Mouse (Mus musculus): Measurements from ENCODE around the gene Rasal3. TPM values are rescaled to one million over a fixed set of nuclear protein-coding genes. Genes with fewer than 3 reads are reported as not detected.

The Rasal3 gene
- total RNA-seq (2014; fragmentation: Nextera tagmentation) (44.1 and 84.5 TPM in 2 replicates), total RNA-seq (2017) (44.5 and 60.1 TPM in 2 replicates)

DNA sequence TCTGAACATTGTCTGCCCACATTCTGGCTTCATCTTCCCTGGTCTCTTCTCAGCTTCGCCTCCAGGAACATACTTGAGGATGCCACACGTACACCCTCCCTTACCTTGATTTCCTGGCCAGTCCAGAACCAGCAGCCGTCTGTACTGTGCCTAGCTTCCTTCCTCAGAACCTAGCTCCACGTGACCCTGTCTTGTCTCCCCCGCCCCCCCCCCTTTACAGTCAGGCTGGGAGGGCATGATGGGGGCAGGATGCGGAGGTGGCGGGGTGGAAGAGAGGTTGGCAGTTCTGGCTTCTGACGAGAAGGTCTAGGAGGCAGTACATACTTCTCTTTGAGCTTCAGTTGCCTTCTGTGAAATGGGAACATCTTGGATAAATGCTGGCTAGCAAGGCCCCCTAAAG is at the start of gene Rasal3:
TSS of gene Rasal3 (minus strand) at position 167 of the 400 bp plus-strand sequence.
- peak; percentile 59 for ATAC-seq (replicated peaks; ENCODE audit: poor library complexity, severe bottlenecking)

DNA sequence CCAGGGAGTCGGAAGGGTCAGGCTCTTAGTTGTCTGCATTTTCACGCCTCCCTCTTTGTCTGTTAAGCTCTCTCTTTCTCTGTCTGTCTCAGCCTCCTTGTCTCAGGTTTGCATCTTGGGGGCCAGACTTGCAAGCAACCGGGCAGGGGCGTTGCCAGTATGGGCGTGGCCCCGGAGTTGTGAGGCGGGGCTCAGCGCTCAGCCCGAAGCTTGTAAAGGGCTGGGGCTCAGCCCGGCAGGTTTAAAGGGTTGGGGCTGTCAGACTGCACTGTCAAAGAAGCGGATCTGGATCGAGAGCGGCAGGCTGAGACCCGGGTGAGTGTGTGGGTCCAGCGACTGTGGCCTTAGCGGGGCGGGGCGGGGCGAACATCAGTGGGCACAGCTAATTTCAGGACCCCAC is 49.1 kb upstream of the Rasal3 start, which contains the start of gene Cyp4f39:
TSS of gene Cyp4f39 (plus strand) at position 242 of the 400 bp plus-strand sequence.
- ATAC-seq (replicated peaks; ENCODE audit: poor library complexity, severe bottlenecking), result peak; percentile 71

DNA sequence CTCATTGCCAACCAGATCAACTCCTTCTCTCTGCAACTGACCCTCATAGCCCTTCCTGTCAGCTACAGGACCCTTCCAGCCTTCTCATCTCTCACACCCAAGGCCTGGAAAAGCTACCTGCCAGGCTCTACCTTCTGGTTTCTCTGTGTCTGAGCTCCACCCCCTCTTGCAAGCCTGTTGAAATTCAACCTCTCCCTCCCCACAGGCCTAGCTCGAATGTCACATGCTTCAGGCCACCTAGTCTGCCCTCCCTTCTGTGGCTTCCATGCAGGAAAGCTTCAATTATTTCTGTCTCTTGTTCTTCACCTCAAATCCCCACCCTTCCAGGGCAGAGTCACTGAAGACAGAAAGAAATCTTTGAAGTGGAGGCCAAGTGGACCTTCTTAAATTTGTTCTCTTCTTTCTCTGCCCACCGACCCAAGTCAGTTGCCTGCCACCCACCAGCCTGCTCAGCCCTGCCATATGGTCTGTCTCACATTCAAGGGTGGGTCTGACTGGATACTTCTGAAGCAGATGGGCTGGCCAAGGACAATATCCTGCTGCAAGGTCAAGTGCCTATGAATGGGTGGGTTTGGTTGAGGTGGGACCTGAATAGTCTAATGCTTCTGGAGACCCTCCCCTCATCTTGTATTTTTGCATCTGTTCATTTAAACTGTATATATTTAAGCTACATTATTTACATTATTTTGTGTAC is 47.6 kb upstream of the Rasal3 start:
- ATAC-seq (replicated peaks; ENCODE audit: poor library complexity, severe bottlenecking), result no peak

GRCm38 (mm10) chr17:32449042-32449441 is 45.7 kb upstream of the Rasal3 start:
- no peak for ATAC-seq (replicated peaks; ENCODE audit: poor library complexity, severe bottlenecking)

GRCm38 (mm10) chr17:32447195-32447594 is 43.8 kb upstream of the Rasal3 start:
- ATAC-seq (replicated peaks; ENCODE audit: poor library complexity, severe bottlenecking), result no peak

- no peak for ATAC-seq (replicated peaks; ENCODE audit: poor library complexity, severe bottlenecking)
These were observed 41.6 kb upstream of the Rasal3 start for GRCm38 (mm10) chr17:32445016-32445415.

GRCm38 (mm10) chr17:32443245-32443644 is 39.9 kb upstream of the Rasal3 start:
- peak; percentile 42 for ATAC-seq (replicated peaks; ENCODE audit: poor library complexity, severe bottlenecking)

DNA sequence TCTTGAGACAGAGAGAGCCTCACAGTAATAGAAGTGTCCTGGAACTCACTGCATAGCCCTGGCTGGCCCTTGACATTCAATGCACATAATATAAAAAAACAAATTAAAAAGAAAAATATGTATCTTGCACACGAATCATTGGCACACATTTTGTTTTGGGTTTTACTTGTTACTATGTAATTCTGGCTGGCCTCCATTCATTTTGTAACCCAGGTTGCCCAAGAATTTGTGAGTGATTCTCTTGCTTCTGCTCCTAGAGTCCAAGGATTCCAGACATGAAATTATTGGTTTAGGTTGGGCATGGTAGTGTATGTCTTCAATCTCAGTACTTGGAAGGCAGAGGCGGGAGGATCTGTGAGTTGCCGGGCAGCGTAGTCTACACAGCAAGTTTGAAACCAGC is 33.7 kb upstream of the Rasal3 start:
- no peak for ATAC-seq (replicated peaks; ENCODE audit: poor library complexity, severe bottlenecking)

GRCm38 (mm10) chr17:32435151-32435550 is 31.8 kb upstream of the Rasal3 start:
- ATAC-seq (replicated peaks; ENCODE audit: poor library complexity, severe bottlenecking), result no peak

GRCm38 (mm10) chr17:32434324-32434723 is 30.9 kb upstream of the Rasal3 start:
- ATAC-seq (replicated peaks; ENCODE audit: poor library complexity, severe bottlenecking), result no peak

- peak; percentile 68 for ATAC-seq (replicated peaks; ENCODE audit: poor library complexity, severe bottlenecking)
These were observed 28.6 kb upstream of the Rasal3 start for GRCm38 (mm10) chr17:32431972-32432371.

DNA sequence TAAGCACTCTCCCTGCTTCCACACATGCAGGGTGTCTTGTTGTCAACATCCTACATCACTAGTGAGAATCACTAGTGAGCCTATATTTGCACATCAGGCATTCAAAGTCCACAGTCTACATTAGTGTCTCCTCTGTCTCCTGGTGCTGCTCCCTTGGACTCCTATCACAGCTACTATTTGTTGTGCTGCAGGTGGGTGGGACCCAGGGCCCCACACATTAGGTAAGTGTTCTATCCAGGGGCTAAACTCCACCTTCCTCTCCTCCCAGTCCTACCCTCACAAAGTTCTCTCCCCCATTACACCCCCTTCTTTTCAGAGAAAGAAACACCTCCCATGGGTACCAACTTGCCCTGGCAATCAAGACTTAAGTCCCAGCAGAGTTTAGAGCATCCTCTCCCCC is 23.2 kb upstream of the Rasal3 start:
- ATAC-seq (replicated peaks; ENCODE audit: poor library complexity, severe bottlenecking), result no peak

- ATAC-seq (replicated peaks; ENCODE audit: poor library complexity, severe bottlenecking), result peak; percentile 87
These were observed 20.7 kb upstream of the Rasal3 start, which contains the start of gene Pglyrp2 for GRCm38 (mm10) chr17:32424034-32424433. TSS of gene Pglyrp2 (minus strand) at chr17:32424167.

DNA sequence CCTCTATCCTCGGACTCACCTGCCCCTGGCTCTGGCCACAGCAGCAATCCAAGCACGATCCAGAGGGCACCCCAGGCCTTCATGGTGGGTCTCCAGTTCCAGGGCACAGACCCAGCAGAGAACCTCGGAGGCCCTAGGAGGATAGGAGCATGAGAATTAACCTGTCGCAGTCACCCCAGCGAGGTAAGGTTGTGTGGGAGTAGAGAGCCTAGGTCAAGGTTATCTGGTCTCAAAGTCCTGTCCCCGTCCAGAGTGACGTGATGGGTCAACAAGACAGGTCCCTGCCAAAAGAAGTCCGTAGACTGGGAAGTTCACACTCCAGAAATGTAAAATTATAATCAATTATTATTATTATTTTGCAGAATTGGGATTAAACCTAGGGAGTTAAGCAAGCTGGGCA is 17.4 kb upstream of the Rasal3 start:
- ATAC-seq (replicated peaks; ENCODE audit: poor library complexity, severe bottlenecking), result no peak

DNA sequence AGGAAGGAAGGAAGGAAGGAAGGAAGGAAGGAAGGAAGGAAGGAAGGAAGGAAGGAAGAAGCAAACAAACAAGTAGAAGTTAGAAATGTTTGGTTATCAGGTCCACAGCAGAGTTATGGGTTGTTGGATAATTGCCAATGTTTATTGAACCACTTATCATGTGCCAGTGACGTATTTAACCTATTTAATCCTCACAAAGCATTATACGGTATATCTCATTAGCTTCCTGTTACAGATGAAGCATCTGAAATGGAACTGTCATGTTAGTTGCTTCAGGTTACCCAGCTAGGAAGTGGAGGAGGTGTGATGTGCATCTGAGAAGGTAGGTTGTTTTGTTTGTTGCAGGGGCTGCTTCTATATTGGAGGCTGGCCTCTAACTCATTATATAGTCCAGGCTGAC is 16.6 kb upstream of the Rasal3 start:
- ATAC-seq (replicated peaks; ENCODE audit: poor library complexity, severe bottlenecking), result no peak

- ATAC-seq (replicated peaks; ENCODE audit: poor library complexity, severe bottlenecking), result no peak
These were observed 13.4 kb upstream of the Rasal3 start for GRCm38 (mm10) chr17:32416771-32417170.

GRCm38 (mm10) chr17:32415417-32416020 is 12.1 kb upstream of the Rasal3 start:
- no peak for ATAC-seq (replicated peaks; ENCODE audit: poor library complexity, severe bottlenecking)

GRCm38 (mm10) chr17:32411898-32412297 is 8.5 kb upstream of the Rasal3 start:
- ATAC-seq (replicated peaks; ENCODE audit: poor library complexity, severe bottlenecking), result peak; percentile 63

- peak; percentile 83 for ATAC-seq (replicated peaks; ENCODE audit: poor library complexity, severe bottlenecking)
These were observed 615 bp downstream of the Rasal3 start for GRCm38 (mm10) chr17:32402779-32403157.

DNA sequence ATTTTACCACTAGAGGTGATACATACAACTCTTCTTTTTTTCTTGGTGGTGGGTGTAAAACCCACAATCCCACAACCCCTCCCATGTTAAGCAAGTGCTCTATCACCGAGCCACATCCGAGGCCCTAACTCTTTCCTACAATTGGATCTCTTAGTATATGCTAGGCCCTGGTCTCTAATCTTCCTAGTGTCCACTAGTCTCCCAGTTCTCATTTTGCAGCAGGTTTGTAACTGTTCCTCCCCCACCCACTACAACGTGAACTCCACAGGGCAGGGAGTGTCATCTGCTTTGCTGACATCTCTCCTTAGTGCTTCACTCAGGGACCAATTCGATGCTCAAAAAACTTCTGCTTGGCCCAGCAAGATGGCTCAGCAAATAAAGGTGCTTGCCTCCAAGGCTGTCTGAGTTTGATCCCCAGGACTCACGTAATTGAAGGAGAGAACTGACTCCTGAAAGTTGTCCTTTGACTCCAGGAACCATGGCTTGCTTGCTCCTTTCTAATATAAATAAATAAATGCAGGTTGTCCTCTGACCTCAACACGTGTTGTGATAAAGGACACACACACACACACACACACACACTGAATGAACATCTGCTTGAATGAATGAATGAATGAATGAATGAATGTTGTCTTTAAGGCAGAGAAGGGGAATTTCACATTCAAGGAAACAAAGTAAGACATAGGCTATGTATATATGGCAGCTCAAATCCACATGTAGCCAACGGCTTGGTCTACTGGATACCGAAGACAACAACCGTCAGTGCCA is 1.2 kb downstream of the Rasal3 start:
- no peak for ATAC-seq (replicated peaks; ENCODE audit: poor library complexity, severe bottlenecking)

DNA sequence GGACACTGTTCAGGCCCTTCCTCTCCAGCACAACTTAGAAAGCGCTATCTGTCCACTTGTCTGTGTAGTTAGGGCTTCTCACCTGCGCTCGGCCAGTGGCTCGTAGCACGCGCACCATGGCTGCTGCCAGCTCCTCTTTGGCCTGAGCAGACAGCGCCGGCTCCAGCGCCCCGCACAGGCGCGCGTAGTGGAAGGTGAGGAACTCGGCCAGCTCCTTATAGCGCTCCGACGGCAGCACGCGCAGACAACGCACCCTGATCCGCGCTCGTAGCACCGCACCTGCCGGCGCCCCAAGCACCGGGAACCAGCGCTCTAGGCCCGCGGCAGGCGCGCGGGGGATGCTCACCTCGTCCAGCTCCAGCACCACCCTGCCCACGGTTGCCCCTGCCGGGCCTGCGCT is 7.1 kb downstream of the Rasal3 start:
- no peak for ATAC-seq (replicated peaks; ENCODE audit: poor library complexity, severe bottlenecking)
